Mouse (Mus musculus) mouse embryonic stem cell (cell line): ENCODE measurements around the gene 5330417C22Rik.

Experiments used
- in situ Hi-C, 2 experiments: fragments of 300-500 bp; cut with MboI; formaldehyde crosslinking; loops; 1 replicate in 1 of 2; 3 replicates in 1 of 2; pipeline ENCODE4 v1.14.3; 2019 to 2020; ENCODE audit warnings: low sequenced_read_pairs in 2 of 2, low pct_unique_long_range_greater_than_20kb in 1 of 2, mixed read lengths in 1 of 2; ENCODE audit not compliant: unreplicated experiment in 1 of 2

5330417C22Rik gene

DNA sequence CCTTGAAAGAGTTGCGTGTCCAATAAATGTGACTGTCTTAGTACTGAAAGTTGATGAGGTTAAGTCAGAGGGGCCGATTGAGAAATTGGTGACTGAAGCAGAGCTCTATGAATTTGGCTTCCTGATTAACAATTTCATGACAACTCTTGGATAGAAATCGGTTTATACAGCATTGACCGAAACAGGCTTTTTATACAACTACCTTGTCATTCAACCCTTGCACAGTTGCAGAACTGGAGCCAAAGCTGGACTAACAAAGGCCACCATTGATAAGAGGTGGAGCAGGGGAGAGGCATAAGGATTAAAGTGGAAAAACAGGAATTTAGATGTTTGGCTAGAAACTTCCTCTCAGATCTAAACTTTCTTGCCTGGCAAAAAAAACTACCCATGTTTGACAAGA, 57.5 kb downstream of the 5330417C22Rik start:
- in situ Hi-C loops: no loop called here

DNA sequence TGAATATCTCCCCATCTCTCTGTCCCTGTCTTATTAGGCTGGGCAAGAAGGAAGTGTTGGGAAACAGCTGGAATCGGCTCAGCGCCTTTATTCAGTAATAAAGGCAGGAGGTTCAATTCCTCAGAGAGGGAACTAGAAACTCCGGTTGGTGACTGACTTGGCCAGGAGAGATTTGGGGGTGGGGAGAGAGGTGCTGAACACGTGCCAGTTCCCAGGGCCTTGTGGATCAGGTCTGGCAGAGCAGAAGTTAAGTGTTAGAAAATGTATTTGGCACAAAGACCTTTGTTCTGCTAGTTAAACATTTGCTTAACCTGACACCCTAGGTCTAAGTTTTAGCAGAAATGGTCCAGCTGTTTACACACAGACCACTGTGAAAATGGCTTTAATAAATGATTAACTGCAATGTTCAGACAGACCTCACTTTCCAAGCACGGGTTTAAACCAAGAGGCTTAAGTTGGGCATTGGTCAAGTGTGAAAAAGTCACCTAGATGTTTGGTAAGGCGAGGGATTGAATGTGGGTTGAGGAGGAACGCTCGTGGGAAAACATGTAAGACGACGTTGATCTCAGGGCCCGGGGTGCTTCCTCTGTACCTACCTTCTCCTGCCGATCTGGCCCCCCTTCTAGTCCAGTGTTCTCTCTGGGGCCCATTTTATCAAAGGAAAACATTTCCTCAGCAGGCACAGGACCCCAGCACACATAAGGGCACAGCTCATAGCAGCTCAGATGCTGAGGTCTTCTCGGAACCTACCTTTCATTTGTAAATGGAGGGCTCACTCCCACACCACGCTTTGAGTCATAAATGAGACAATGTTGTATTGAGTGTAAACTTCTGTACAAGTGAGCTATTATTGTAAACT, 59.3 kb downstream of the 5330417C22Rik start:
- in situ Hi-C loops: no loop called here

DNA sequence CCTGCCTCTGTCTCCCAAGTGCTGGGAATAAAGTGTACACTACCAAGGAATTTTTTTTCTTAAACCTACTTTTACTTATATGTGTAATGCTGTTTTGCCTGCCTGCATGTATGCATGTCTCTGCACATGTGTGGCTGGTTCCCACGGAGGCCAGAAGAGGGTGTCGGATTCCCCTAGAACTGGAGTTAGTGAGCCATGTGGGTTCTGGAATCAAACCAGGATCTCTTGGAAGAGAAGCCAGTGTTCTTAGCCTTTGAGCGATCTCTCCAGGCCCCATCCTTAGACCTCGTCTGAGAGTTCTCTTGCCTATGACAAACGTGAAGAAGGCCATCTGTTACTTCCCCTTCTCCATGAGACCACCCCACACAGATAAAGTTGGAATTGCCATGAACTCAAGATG, 60.8 kb downstream of the 5330417C22Rik start:
- in situ Hi-C loops: no loop called here

DNA sequence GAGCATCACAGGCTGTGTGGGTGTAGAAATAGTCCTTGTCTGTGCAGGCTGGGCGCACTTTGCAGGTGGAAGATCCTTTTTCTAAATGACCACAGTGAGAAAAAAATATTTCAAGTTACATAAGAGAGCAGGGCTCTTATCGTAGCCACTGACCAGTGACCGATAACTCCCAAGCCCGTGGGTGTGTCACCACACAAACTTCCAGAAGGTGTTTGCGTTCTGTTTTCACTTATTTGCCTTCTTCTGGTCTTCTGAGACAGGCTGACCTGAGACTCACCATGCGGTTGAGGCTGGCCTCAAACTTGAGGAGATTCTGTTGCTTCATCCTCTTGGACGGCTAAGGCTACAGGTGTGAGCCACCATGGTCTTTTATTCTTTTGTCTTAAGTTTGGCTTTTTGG, 61.4 kb downstream of the 5330417C22Rik start:
- in situ Hi-C loops: no loop called here

DNA sequence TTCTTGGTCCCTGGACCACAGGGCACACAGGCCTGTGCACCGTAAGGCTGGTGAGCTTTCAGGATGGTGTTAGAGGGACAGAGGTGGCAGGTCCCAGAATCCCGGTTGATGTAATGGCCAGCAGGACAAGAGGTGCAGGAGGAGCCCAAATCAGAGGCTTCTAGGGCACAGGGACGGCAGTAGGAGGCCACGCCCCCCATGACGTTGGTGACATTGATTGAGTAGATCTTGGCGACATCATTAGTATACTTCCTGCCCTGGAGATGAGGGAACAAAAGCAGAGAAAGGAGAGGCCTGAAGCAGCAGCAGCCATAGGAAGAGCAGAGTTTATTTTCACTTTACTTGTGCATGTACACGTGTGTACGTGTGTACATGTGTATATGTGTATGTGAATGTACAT, 68.6 kb downstream of the 5330417C22Rik start:
- in situ Hi-C loops: no loop called here

DNA sequence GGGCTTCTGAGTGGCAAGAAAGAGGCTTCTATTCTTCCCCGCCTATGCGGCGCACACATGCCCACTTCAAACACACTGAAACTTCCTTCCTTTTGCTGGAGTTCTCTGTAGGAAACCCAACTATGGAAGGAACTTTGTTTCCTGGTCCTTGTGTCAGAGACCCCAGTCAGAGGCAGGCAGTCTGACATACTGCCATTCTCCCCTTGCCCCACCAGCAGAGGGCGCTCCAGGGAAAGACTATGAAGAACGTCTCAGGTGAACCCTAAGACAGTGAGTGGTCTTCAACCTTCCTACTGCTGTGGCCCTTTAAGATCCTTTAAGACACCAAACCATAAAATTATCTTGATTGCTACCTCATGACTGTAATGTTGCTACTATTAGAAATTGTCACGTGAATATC, 69.9 kb downstream of the 5330417C22Rik start:
- in situ Hi-C loops: no loop called here

DNA sequence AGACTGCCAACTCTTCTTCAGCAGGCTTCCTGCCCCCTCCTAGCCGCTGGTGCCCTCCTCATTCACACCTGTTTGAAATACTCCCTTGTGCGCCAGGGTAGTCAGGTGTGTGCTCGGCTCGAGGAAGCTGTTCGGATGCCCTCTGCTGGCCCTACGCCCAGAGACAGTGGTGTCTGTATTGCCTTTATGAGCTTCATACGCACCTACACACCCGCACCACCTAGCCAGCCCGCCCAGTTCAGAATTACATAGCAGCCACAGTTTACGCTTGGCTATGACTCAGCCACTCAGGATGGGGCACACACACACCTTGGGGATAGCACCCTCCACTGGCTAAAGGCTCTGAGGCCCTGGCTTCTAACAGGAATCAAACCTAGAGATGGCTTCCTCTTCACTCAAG, 77.5 kb downstream of the 5330417C22Rik start:
- in situ Hi-C loops: no loop called here

DNA sequence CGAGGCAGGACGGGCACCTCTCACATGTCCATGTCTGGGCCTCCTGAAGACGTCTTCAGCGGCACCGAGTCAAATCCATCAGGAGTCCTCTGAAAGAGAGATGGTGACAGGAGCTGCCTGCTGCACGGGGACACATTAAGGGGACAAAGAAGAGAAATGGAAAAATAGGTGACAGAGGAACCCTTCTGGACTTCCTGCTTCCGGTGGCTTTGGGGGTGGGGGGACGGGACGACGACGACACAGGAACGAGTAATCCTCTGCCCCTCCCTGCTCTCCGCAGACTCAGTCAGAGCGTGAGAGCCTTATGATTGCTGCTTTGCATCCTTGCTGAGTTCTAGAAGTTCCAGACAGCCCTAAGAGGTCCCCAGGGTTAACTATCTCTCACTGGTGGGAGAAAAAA, 78.0 kb downstream of the 5330417C22Rik start:
- in situ Hi-C loops: no loop called here

DNA sequence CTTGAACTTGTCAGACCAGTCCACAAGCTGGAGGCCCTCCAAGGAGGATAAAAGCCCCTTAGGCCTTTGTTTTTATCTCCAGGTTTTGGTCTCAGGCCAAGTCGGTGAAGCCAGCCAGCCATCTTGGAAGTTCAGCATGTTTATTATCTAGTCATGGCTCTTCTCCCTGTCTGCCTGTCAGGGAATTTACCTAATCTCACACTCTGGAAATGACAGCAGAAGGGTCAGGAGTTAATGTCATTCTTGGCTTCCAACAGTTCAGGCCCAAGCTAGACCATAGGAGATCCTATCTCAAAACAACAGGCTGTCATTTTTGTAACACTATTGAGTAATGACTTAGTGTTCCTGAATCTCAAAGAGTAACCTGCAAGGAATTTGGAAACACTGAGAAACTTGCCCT, 82.2 kb downstream of the 5330417C22Rik start:
- in situ Hi-C loops: no loop called here

DNA sequence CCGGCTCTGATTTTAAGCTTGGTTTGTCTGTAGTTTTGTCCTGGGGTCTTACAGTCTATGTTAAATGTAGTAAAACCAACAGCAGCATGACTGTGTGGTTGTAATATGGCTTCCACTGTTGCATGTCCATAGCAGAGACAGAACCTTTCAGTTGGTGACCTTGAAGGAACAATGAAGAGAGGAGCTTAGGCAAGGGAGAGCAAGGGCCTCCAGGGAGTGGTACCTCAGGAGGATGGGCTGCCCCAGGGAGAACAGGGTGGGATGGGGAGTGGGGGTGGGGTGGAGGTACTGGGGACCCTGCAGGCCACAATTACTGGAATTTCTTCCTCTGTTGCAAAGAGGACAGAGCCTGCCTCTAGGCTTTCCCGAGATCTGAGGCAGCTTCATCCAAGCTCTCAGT, 84.4 kb downstream of the 5330417C22Rik start:
- in situ Hi-C loops: no loop called here

DNA sequence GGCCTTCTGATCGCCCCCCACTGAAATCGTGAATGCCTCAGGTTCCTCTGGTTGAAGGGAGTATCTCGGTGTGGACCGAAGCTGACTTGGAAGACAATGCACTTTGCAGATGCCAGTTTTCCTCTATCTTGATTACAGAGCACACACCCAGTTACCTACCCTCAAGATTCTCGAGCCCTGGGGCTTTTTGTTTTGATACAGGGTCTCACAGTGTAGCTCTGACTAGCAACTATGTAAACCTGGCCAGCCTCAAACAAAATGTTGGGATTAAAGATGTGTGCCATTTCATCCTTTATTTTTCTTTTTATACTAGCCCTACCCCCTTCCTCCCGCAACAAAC, 91.0 kb downstream of the 5330417C22Rik start:
- in situ Hi-C loops: no loop called here

DNA sequence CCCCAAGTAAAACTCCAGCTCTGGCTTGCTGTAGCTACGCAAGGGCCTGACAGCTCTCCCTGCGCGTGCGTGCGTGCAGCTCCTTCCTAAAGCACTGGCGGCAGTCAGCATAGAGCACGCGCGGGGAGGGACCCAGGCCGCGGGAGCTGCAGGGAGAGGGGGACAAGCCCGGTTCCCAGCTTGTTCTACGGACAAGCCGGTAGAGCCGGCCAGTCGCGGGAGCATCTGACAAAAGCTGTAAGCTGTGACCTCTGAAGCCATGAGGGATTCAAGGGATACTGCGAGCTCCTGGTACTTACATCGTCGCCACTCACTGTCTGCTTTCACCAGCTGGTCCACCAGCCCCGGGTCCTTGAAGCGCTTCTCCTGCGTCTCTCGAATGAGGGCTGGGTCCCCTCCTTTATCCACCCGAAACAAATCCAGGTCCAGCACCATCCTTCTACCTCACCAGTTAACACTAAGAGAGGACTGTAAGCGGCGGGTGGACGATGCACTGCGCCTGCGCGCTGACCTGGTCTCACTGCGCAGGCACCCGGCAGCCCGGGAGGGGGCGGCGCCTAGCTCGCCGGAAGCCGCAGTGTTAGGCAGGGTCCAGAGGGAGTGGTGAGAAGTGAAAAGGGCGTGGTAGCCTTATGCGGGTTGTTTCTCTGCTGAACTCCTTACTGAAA, 91.5 kb downstream of the 5330417C22Rik start, which contains the start of gene Sars:
Gene Sars (minus strand): TSS at position 512 of the 668 bp plus-strand sequence.
- in situ Hi-C loops: no loop called here

DNA sequence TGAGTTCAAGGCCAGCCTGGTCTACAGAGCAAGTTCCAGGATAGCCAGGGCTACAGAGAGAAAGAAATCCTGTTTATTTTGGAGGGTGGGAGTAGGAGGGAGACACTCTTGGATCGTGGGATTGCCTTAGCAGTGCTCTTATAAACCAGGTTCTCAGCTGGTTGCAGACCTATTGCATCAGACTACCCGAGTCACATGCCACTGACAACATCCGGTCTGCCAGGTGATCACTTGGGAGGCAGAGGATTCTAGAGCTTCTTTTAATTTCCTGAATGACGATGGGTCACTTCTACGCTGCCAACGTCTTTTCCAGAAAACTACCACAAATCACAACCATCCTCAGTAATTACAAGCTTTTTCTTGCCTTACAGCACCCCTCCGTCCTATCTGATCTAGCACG, 92.3 kb downstream of the 5330417C22Rik start:
- in situ Hi-C loops: no loop called here

DNA sequence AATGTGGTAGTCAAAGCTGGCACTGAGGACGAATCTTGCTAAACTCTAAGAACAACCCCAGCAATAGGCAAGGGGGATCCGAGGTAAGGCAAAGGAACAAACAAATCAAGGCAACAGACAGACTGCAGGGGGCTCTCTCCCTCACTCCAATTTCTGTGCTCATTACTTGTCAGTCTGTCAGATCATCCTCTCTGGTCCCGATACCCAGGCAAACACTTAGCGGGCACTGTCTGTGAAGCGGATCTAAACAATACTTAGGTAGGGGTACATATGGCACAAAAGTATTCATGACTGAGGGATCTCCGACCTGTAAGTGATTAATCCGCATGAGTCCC, 100.0 kb downstream of the 5330417C22Rik start:
- in situ Hi-C loops: no loop called here

DNA sequence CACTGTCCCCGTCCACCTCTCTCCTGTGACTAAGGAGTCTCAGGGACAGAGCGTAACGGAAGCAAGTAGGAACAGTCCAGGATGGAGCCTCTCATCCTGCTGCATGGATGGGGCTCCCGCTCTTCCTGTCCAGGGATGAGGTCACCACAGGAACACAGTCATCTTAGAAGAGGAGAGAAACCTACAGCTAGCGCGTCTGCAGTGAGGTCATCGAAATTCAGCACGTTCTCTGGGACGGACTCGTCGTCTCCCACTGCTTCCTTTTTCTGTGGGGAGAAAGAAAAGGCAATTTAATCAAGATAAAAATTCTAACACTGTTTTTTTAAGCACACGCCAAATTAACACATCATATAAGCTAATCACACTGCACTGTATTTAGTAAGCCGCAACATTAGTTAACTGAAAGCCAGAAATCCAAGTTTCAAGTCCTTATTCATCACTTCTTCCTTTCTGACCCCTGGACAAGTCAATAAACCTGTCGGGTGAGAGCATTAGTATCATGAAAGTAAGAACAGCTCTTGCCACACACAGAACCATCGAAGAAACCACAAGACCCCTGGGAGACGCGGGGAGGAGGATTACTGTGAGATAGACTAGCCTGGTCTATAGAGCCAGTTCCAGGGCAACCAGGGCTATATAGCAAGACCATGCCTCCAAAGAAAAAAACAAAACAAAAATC, 100.5 kb downstream of the 5330417C22Rik start:
- in situ Hi-C loops: no loop called here

DNA sequence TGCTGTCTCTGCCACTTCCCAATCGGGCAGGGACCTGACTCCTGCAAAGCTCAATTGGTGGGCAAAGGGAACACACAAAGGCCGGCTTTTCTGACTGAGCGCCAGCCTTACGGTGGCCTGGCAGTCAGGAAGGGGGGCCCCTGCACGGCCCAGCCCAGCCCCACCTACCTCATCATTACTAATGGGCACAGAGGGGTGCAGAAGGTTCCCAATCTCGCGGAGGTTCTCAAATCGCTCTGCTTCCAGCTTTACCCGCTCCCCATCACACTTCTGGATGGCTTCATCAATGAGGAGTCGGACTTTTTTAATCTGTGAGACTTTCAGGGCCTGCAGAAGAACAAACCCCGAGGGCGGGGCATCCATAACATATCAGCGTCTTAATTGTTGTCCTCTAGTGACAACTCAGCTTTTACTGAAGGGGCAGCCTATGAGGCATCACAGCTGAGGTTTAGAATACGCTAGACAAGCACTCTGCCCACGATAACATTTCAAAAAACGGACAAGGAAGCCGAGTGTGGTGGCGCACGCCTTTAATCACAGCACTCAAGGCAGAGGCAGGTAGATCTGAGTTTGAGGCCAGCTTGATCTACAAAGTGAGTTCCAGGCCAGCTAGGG, 102.3 kb downstream of the 5330417C22Rik start:
- in situ Hi-C loops: no loop called here

DNA sequence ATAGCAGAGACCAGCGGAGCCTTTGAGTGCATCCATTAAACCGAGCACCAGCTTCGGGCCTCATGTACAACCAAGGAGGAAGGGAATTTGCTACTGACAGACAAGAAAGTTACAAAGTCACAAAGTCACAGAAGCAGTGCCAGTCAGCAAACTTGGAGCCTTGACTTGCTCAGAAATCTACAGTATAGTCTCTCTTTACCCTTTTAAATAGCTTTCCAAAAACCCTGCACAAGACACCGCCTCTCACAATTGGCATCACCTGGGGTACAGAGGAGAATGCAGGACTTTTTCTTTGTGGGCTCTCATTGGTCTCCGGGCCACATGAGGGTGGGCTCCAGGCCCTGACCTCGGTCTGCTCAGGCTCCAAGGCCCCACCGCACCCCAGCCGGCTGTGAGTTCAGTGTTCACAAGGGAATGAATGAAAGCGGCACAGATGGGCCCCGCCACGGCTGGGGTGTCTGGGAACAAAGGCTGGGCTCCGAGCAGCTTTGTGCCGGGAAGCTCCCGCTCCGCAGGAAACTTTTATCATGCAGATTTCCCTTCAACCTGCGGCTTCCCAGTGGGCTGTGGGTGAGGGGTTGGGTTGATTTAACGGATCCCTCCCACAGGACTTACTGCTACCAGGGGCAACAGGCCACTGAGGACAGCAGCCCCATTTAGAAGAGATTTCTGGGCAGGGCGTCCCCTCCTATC, 103.0 kb downstream of the 5330417C22Rik start:
- in situ Hi-C loops: no loop called here

DNA sequence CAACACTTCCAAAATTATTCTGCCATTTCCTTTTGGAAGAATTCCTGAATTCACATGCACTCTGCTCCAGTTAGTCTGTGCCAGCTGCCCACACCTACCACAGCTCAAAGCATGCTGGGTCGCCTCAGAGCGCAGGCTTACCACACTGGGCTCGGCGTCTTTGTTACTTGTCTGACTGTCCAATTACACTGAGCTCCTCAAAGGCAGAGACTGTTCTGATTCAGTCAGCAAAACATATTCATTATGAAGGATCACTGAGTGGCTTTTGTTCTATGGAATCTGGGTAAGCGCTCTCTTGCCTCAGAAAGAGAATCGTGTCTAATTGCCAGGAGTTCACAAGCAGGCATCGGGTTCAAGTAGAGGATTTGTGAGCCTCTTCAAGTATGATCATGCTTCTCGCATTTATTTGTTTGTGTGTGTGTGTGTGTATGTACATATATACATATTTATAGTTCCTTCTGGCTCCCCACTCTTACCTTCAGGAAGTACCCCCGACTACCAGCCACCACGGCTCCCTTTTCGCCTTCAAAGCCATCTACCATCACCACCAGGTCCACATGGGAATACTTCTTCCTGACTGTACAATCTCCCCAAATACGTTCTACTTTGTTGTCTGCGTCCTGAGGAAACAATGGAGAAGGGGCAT, 103.7 kb downstream of the 5330417C22Rik start:
- in situ Hi-C loops: no loop called here
